ENCODE assay signal across 20 mouse cellular contexts in genomic region chr7:121410716-121411506, GRCm38 (mm10). TPM values are rescaled to one million over a fixed set of nuclear protein-coding genes. Genes with fewer than 3 reads are reported as not detected.
DNase-seq lines count a peak whose midpoint lies in the region; ATAC-seq and TF ChIP-seq lines count a peak whose summit lies in the region.
"Had no signal": no experiment of that assay in that cellular context is flagged by ENCODE, and none has a peak within 500 bp of the region (broad histone marks: within the 10 kb centered on the region; RNA-seq: fewer than 3 reads in every experiment).

No protein-coding gene starts in this region.

- ATAC-seq in forebrain, embryonic 15.5 days (replicated peaks), result no peak; the same call in 1 of the 2 replicates
- ATAC-seq in forebrain, embryonic 12.5 days (ENCODE audit: low FRiP score), result no peak
- ATAC-seq in hindbrain, embryonic 15.5 days (ENCODE audit: low FRiP score, low read depth), result peak; percentile 59; the same call in 1 of the 2 replicates
- ATAC-seq in hindbrain, embryonic 12.5 days (ENCODE audit: low FRiP score), result no peak
- no peak for ATAC-seq in kidney, postnatal 0 days (replicated peaks; ENCODE audit: low FRiP score, low read depth)

- H3K4me3 ChIP-seq in forebrain, embryonic 15.5 days, result no peak overlapping the region
- no peak overlapping the region for H3K4me3 ChIP-seq in forebrain, embryonic 12.5 days (replicated peaks)
- H3K4me3 ChIP-seq in hindbrain, embryonic 15.5 days, result no peak overlapping the region
- H3K4me3 ChIP-seq in hindbrain, embryonic 12.5 days, result no peak overlapping the region
- H3K4me3 ChIP-seq in kidney, postnatal 0 days (replicated peaks; ENCODE audit: low read depth, low read length), result no peak overlapping the region
- H3K4me3 ChIP-seq: embryonic facial prominence, embryonic 10.5 days; heart, embryonic 13.5 days had no signal

- H3K36me3 ChIP-seq in forebrain, embryonic 15.5 days, result no peaks in the 10 kb centered on the region
- no peaks in the 10 kb centered on the region for H3K36me3 ChIP-seq in forebrain, embryonic 12.5 days (replicated peaks)
- no peaks in the 10 kb centered on the region for H3K36me3 ChIP-seq in hindbrain, embryonic 15.5 days
- H3K36me3 ChIP-seq in hindbrain, embryonic 12.5 days, result no peaks in the 10 kb centered on the region
- no peaks in the 10 kb centered on the region for H3K36me3 ChIP-seq in kidney, postnatal 0 days (ENCODE audit: insufficient read depth, low read length)
- H3K36me3 ChIP-seq: embryonic facial prominence, embryonic 10.5 days; heart, embryonic 13.5 days had no signal

- H3K9me3 ChIP-seq in forebrain, embryonic 15.5 days, result no peaks in the 10 kb centered on the region
- no peaks in the 10 kb centered on the region for H3K9me3 ChIP-seq in forebrain, embryonic 12.5 days
- H3K9me3 ChIP-seq in hindbrain, embryonic 15.5 days, result no peaks in the 10 kb centered on the region
- H3K9me3 ChIP-seq in hindbrain, embryonic 12.5 days (replicated peaks), result no peaks in the 10 kb centered on the region
- H3K9me3 ChIP-seq in kidney, postnatal 0 days (replicated peaks; ENCODE audit: low read length), result no peaks in the 10 kb centered on the region
- H3K9me3 ChIP-seq: embryonic facial prominence, embryonic 10.5 days had no signal

- no peak overlapping the region for H3K9ac ChIP-seq in forebrain, embryonic 15.5 days (replicated peaks)
- no peak overlapping the region for H3K9ac ChIP-seq in forebrain, embryonic 12.5 days
- H3K9ac ChIP-seq in hindbrain, embryonic 15.5 days, result no peak overlapping the region
- H3K9ac ChIP-seq in hindbrain, embryonic 12.5 days, result no peak overlapping the region
- H3K9ac ChIP-seq in kidney, postnatal 0 days (ENCODE audit: low read depth, low read length), result no peak overlapping the region
- H3K9ac ChIP-seq: heart, embryonic 13.5 days; hindbrain, embryonic 14.5 days had no signal

- peak; percentile 2 for DNase-seq in kidney, postnatal 0 days (ENCODE audit: low spot score)
- no peak for DNase-seq in kidney, postnatal 25 days
- no peak for DNase-seq in cerebellum, postnatal 10 days
- DNase-seq: adrenal gland, postnatal 10 days; cerebellum, adult 11-12 months; cerebellum, adult 9-10 months; cerebellum, postnatal 36 days; gastrocnemius, postnatal 36 days; heart, adult 11 months; heart, postnatal 36 days; kidney, adult 11 months had no signal

- WGBS in forebrain, embryonic 15.5 days, result 69% methylated on average over 11 of the region's 11 CpGs
- WGBS in forebrain, embryonic 12.5 days, result 84% methylated on average over 11 of the region's 11 CpGs
- 73% methylated on average over 11 of the region's 11 CpGs for WGBS in hindbrain, embryonic 15.5 days
- WGBS in hindbrain, embryonic 12.5 days, result 85% methylated on average over 11 of the region's 11 CpGs
- 61% methylated on average over 11 of the region's 11 CpGs for WGBS in kidney, postnatal 0 days

- no peak for TF ChIP-seq CTCF in kidney, postnatal 0 days (IDR thresholded peaks at IDR 0.05; ENCODE audit: low read depth)

- H3K27me3 ChIP-seq in forebrain, embryonic 15.5 days, result no peaks in the 10 kb centered on the region
- no peaks in the 10 kb centered on the region for H3K27me3 ChIP-seq in forebrain, embryonic 12.5 days
- no peaks in the 10 kb centered on the region for H3K27me3 ChIP-seq in hindbrain, embryonic 15.5 days
- H3K27me3 ChIP-seq in hindbrain, embryonic 12.5 days, result no peaks in the 10 kb centered on the region
- no peaks in the 10 kb centered on the region for H3K27me3 ChIP-seq in kidney, postnatal 0 days (ENCODE audit: insufficient read depth, low read length)

- H3K27ac ChIP-seq in forebrain, embryonic 15.5 days (replicated peaks), result peak overlapping the region; percentile 36; the same call in 1 of the 2 replicates
- no peak overlapping the region for H3K27ac ChIP-seq in forebrain, embryonic 12.5 days
- no peak overlapping the region for H3K27ac ChIP-seq in hindbrain, embryonic 15.5 days (replicated peaks)
- no peak overlapping the region for H3K27ac ChIP-seq in hindbrain, embryonic 12.5 days
- H3K27ac ChIP-seq in kidney, postnatal 0 days, result no peak overlapping the region
- H3K27ac ChIP-seq: embryonic facial prominence, embryonic 10.5 days; heart, embryonic 13.5 days; hindbrain, embryonic 14.5 days had no signal

- no peak overlapping the region for H3K4me2 ChIP-seq in forebrain, embryonic 15.5 days (replicated peaks)
- no peak overlapping the region for H3K4me2 ChIP-seq in forebrain, embryonic 12.5 days
- no peak overlapping the region for H3K4me2 ChIP-seq in hindbrain, embryonic 15.5 days
- H3K4me2 ChIP-seq in hindbrain, embryonic 12.5 days (replicated peaks), result no peak overlapping the region
- no peak overlapping the region for H3K4me2 ChIP-seq in kidney, postnatal 0 days (ENCODE audit: low read length)
- H3K4me2 ChIP-seq: heart, embryonic 13.5 days; hindbrain, embryonic 14.5 days had no signal

- no peaks in the 10 kb centered on the region for H3K4me1 ChIP-seq in forebrain, embryonic 15.5 days
- no peaks in the 10 kb centered on the region for H3K4me1 ChIP-seq in forebrain, embryonic 12.5 days
- no peaks in the 10 kb centered on the region for H3K4me1 ChIP-seq in hindbrain, embryonic 15.5 days (replicated peaks)
- H3K4me1 ChIP-seq in hindbrain, embryonic 12.5 days, result no peaks in the 10 kb centered on the region
- no peaks in the 10 kb centered on the region for H3K4me1 ChIP-seq in kidney, postnatal 0 days (replicated peaks; ENCODE audit: insufficient read depth, low read length)
- H3K4me1 ChIP-seq: embryonic facial prominence, embryonic 10.5 days; heart, embryonic 13.5 days had no signal

RNA-seq across cellular contexts. Expression of gene Hs3st2, which starts 19.3 kb away (rescaled TPM):
- polyA plus RNA-seq in forebrain, embryonic 15.5 days (2015; fragmentation: Nextera tagmentation; extraction: Ambion mirVana), result 12.7 and 15.5 TPM in 2 replicates
- 0.08 and 0.56 TPM in 2 replicates for polyA plus RNA-seq in forebrain, embryonic 12.5 days (2016; fragmentation: Nextera tagmentation; extraction: Ambion mirVana)
- 16.1 and 18.7 TPM in 2 replicates for polyA plus RNA-seq in hindbrain, embryonic 15.5 days (2015; fragmentation: Nextera tagmentation; extraction: Ambion mirVana)
- 4.3 and 5.4 TPM in 2 replicates for polyA plus RNA-seq in hindbrain, embryonic 12.5 days (2016; fragmentation: Nextera tagmentation; extraction: Ambion mirVana)
- polyA plus RNA-seq in kidney, postnatal 0 days (2015; fragmentation: Nextera tagmentation; extraction: Ambion mirVana), result 1.2 and 1.3 TPM in 2 replicates
- polyA plus RNA-seq: C2C12; heart, postnatal 0 days had no signal
